Mouse (Mus musculus) heart, postnatal 0 days (tissue): ENCODE data around the gene Dhdh. TPM values are rescaled to one million over a fixed set of nuclear protein-coding genes. Genes with fewer than 3 reads are reported as not detected.

Source experiments
- ATAC-seq: fragments of 200-750 bp; cut with Nextera tagmentation; 2 replicates; pipeline ENCODE4 v1.8.0; 2017; ENCODE audit warnings: low read depth, moderate number of reproducible peaks, moderate library complexity; ENCODE audit not compliant: insufficient read depth
- DNase-seq: peaks from one replicate; pipeline ENCODE4 v3.0.0-alpha.2; 2016; ENCODE audit warnings: low spot score
- H3K27ac ChIP-seq: fragments of 300-500 bp; sonication (generic); 2 replicates; pipeline ENCODE4 v1.5.1; 2014; ENCODE audit warnings: low read depth, mild to moderate bottlenecking
- H3K27me3 ChIP-seq: fragments of 300-500 bp; sonication (generic); 2 replicates; pipeline ENCODE4 v1.6.1; 2014; ENCODE audit warnings: low read length, mixed read lengths; ENCODE audit not compliant: control insufficient read depth, insufficient read depth
- H3K36me3 ChIP-seq: fragments of 300-500 bp; sonication (generic); replicated peaks from 2 replicates; pipeline ENCODE4 v1.6.1; 2014; ENCODE audit warnings: low read length, mixed read lengths; ENCODE audit not compliant: control insufficient read depth, insufficient read depth
- H3K4me1 ChIP-seq: fragments of 300-500 bp; sonication (generic); 2 replicates; pipeline ENCODE4 v1.6.1; 2014; ENCODE audit warnings: antibody characterized with exemption; ENCODE audit not compliant: control insufficient read depth, insufficient read depth
- H3K4me2 ChIP-seq: fragments of 300-500 bp; sonication (generic); 2 replicates; pipeline ENCODE4 v1.6.1; 2014; ENCODE audit warnings: low read depth, mild to moderate bottlenecking, low read length, moderate library complexity
- H3K4me3 ChIP-seq: fragments of 300-500 bp; sonication (generic); 2 replicates; pipeline ENCODE4 v1.5.1; 2014; ENCODE audit warnings: low read depth, low read length
- H3K9ac ChIP-seq: fragments of 300-500 bp; sonication (generic); replicated peaks from 2 replicates; pipeline ENCODE4 v1.6.1; 2014; ENCODE audit warnings: low read depth, low read length, mixed read lengths
- H3K9me3 ChIP-seq: fragments of 300-500 bp; sonication (generic); replicated peaks from 2 replicates; pipeline ENCODE4 v1.6.1; 2016; ENCODE audit warnings: low read length; ENCODE audit not compliant: control insufficient read depth
- CTCF ChIP-seq: IDR thresholded peaks from 2 replicates; pipeline ENCODE4 v1.5.1; 2016; ENCODE audit warnings: antibody characterized with exemption, control low read depth, low read depth
- EP300 ChIP-seq: IDR thresholded peaks from 2 replicates; pipeline ENCODE4 v1.6.1; 2016; ENCODE audit warnings: antibody characterized with exemption, low read depth
- WGBS: fragments of 180-500 bp; shearing (Covaris S2); extraction: QIAGEN DNeasy Blood & Tissue Kit; methylation state at CpG from one replicate; pipeline ENCODE4 v1.1.7; 2014; 5-methylcytosine and 5-hydroxymethylcytosine counted together
- polyA plus RNA-seq: library from polyadenylated mRNA; unstranded; fragments of >200 nt; fragmentation: Nextera tagmentation; extraction: Ambion mirVana; gene quantifications from 2 replicates; pipeline ENCODE4 v1.2.1, GENCODE M21; 2015
- total RNA-seq: library from RNA; depleted of rRNA; stranded (reverse); fragments of >200 nt; gene quantifications from 2 replicates; pipeline ENCODE4 v1.2.3, GENCODE M21; 2014; ENCODE audit warnings: low replicate concordance

The Dhdh gene
- total and polyA plus RNA-seq, 2 experiments from 2014 or later: 3.4 to 5.3 TPM

DNA sequence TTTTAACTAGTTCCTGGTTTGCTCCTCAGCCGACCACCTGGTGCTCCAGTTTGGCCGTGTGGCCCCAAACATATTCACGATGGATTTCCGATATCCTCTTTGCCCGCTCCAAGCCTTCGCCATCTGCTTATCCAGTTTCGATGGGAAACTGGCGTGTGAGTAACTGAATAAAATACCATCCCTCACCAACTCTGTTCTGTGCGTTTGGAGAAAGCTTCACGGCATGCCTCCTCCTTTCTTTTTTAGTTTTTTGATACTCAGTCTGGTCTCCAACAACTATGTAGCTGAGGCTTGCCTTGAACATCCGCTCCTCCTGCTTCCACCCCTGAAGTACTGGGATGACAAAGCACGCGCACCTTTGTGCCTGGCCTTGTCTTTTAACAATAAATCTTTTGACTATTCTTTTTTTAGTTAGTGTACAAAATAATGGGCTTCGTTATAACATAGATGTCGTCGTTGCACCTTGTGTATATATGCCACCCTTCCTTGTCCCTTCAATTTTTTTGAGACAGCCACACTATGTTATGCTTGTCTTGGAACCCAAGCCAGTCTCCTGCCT lies 33.7 kb upstream of the Dhdh start:
- Histone ChIP-seq H3K4me2 (peak overlapping the region; percentile 60), H3K27me3 (no peaks in the 10 kb centered on the region), H3K9ac (peak overlapping the region; percentile 38; the same call in 1 of the 2 replicates), H3K4me1 (peaks cover 26% of the 10 kb centered on the region), H3K9me3 (no peaks in the 10 kb centered on the region), H3K27ac (peak overlapping the region; percentile 69; the same call in 1 of the 2 replicates), H3K36me3 (peaks cover 12% of the 10 kb centered on the region; the same call in 1 of the 2 replicates), H3K4me3 (peak overlapping the region; percentile 50)
- DNase-seq: no peak
- no peak for TF ChIP-seq CTCF
- TF ChIP-seq EP300: no peak
- ATAC-seq: no peak
- WGBS: 53% methylated on average over 16 of the region's 16 CpGs

- Histone ChIP-seq H3K4me1 (peaks cover 26% of the 10 kb centered on the region), H3K9me3 (no peaks in the 10 kb centered on the region), H3K9ac (peak overlapping the region; percentile 38), H3K4me3 (peak overlapping the region; percentile 50), H3K27ac (peak overlapping the region; percentile 69), H3K36me3 (peaks cover 12% of the 10 kb centered on the region; the same call in 1 of the 2 replicates), H3K4me2 (peak overlapping the region; percentile 60), H3K27me3 (no peaks in the 10 kb centered on the region)
- DNase-seq (peak; percentile 87), ATAC-seq (peak; percentile 27; the same call in 1 of the 2 replicates)
- TF ChIP-seq EP300 (no peak), CTCF (peak; percentile 12; the same call in 1 of the 2 replicates)
- under 1% methylated on average over 28 of the region's 28 CpGs for WGBS
Observed at GRCm38 (mm10) chr7:45521728-45522184, 33.2 kb upstream of the Dhdh start.

GRCm38 (mm10) chr7:45520605-45521004 lies 32.0 kb upstream of the Dhdh start:
- no peak overlapping the region for H3K4me2 ChIP-seq

DNA sequence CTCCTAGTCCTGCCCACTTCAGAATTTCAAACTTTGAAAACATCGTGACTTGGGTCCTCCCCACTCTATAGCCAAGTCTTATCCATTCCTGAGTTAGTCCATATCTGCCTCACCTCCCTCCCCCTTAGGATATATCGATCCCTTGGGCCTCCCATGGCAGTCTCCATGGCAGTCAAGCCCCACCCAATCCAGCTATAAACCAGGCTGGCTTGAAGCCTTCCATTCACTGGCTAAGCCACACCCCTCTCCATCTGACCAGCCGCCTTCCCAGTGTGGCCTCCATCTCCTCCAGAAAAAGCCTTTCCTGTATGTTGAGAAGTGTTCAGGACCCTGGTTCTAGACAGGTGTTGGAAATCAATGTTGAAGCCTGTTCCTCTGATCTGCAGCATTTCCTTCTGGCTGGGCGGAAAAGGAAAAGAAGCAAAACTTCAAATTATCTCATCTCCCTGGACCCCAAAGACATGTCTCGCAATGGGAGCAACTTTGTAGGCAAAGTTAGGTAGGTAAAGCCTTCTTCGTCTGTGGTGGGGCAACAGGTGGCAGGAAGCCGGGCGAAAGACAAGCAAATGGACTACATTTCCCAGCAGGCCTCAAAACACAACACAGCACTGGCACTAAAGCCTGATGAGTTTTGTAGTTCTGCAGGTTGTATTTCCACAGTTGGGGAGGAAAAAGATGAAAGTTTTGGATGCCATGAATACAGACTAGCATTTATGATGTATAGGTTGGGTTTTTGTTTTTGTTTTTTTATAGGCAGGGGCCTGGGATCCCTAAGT lies 30.9 kb upstream of the Dhdh start:
- TF ChIP-seq EP300 (no peak), CTCF (no peak)
- no peak overlapping the region for H3K4me2 ChIP-seq
- H3K27ac ChIP-seq: no peak overlapping the region
- H3K36me3 ChIP-seq: peaks cover 12% of the 10 kb centered on the region; the same call in 1 of the 2 replicates
- no peak overlapping the region for H3K9ac ChIP-seq
- peaks cover 19% of the 10 kb centered on the region for H3K4me1 ChIP-seq
- H3K4me3 ChIP-seq: no peak overlapping the region
- H3K27me3 ChIP-seq: no peaks in the 10 kb centered on the region
- 72% methylated on average over 8 of the region's 8 CpGs for WGBS
- DNase-seq (no peak), ATAC-seq (no peak)
- no peaks in the 10 kb centered on the region for H3K9me3 ChIP-seq

More at GRCm38 (mm10) chr7:45520605-45521004, 32.0 kb upstream of the Dhdh start:
- Histone ChIP-seq H3K27me3 (no peaks in the 10 kb centered on the region), H3K9ac (no peak overlapping the region), H3K4me3 (no peak overlapping the region), H3K9me3 (no peaks in the 10 kb centered on the region), H3K36me3 (peaks cover 12% of the 10 kb centered on the region; the same call in 1 of the 2 replicates), H3K4me1 (peaks cover 26% of the 10 kb centered on the region), H3K27ac (no peak overlapping the region)
- TF ChIP-seq EP300: no peak
- no peak for TF ChIP-seq CTCF
- 89% methylated on average over 7 of the region's 7 CpGs for WGBS
- ATAC-seq: no peak
- no peak for DNase-seq

- H3K9ac ChIP-seq: no peak overlapping the region
- H3K4me3 ChIP-seq: no peak overlapping the region
Observed at GRCm38 (mm10) chr7:45518618-45519017, 30.0 kb upstream of the Dhdh start.

More at GRCm38 (mm10) chr7:45518618-45519017, 30.0 kb upstream of the Dhdh start:
- H3K9me3 ChIP-seq: no peaks in the 10 kb centered on the region
- no peak overlapping the region for H3K27ac ChIP-seq
- H3K4me1 ChIP-seq: peaks cover 14% of the 10 kb centered on the region
- WGBS: 94% methylated on average over 16 of the region's 16 CpGs
- no peak for TF ChIP-seq CTCF
- no peak for TF ChIP-seq EP300
- H3K36me3 ChIP-seq: peaks cover 10% of the 10 kb centered on the region; the same call in 1 of the 2 replicates
- H3K4me2 ChIP-seq: no peak overlapping the region
- DNase-seq (no peak), ATAC-seq (no peak)
- H3K27me3 ChIP-seq: no peaks in the 10 kb centered on the region
